Mouse (Mus musculus): ENCODE data around the gene Lrriq1.

The Lrriq1 gene

DNA sequence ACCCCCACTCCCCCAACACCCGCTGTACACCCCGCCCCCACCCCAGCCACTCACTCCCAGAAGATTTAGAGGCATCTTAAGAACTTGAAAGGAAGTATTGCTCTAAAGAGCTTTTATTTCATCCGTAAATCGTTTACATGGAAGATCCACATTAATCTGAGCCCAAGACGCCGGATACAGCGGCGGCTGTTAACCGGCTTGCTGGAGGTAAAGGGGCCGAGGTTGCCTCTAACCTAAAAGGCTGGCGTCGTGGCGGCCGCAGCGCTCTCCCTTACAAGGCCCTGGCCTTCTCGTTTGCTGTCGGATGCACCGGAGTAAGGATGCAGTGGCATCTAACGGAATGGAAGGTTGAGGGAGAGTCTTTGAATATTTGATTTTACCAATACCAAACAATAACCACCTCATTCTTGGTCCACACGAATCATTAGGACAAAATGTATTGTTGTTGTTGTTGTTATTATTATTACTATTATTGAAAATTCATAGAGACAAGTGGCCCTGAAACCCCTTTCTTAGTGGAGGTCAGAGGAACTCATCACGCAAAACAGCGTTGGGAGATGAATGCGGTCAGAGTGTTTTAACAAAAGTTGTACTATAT, 206.9 kb downstream of the Lrriq1 start:
- intact Hi-C loops (cut with DNase I) = no loop called here

DNA sequence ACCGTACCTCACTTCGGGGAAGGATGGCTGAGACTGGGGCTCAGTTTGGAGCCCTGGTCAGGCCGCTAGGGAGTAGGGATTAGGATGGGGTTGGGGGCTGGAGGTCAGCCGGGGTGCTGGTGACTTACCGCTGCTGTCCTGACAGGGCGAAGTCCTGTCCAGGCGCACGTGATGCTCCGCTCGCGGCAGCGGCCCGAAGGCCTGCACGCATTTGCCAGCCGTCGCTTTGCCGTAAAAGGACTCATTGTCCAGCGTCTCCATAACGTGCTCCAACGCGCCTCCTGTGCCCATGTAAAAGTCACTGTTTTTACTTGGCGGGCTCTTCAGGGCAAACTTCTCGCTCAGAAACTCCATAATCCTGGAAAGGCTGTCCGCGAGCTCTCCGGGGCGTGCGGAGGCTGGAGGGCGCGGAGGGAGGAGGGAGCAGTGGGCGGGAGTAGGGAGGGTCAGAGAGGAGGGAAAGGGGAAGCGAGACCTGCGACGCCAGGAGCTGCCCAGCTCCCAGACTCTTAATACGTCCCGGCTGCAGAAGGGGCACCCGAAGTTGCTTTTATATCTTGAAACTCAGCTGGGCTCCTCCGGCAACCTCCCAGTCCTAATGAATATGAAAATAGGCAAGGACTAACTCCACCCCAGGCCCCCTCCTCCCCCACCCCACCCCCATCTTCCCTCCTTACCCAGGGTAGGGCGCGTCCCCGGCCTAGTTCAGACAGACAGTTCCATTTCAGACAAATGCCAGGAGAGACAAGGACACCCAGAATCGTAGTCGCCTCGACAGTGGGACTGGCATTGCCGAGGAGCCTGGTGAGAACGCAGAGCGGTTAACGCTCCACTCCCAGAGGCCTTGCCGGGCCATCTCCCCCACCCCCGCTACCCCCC, 207.6 kb downstream of the Lrriq1 start:
- intact Hi-C loops (cut with DNase I) = no loop called here

DNA sequence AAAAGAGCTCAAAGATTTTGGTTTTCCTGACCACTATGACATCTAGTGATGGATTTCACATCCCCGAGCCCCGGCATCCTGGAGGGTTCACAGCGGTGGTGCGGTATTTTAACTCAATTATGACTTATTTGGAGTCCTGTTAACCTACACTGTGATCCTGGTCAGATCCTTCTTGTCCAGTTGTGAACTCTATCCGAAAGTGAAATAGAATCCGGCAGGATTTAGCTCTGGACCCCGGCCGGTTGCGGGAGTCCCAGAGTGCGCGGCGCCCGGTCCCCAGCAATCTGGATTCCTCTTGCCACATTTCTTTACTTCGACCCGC, 208.2 kb downstream of the Lrriq1 start:
- intact Hi-C loops (cut with DNase I) = no loop called here

DNA sequence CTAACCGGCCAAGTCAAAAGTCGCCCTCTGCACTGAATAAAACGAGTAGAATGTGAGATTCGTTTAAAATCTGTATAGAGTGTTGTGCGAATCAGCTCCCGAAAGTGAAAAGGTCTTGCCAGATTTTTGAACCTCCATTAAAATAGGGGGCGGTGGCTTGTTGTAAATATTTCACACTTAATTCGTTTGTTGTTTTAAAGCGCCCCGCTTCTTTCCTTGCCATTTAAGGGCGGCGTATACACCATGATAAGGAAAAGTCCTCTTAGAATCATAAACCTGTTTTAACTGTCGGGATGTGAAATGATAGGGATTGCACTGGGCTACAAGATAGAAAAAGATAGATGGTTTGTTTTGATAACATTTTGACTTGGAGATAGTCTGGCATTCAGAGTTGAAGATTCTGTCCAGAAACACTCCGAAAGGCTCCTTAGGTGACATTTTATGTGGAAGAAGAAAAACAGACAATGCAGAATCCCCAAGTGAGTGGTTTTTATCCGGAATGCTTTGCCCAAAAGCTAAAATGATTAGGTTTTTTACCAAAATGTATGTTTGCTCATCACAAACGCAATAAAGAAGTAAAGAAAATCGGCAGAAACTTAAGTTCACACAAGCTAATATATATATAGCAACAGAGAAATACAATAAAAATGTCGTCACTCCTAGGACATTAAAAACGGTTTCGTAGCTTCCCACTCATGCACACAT, 208.7 kb downstream of the Lrriq1 start:
- intact Hi-C loops (cut with DNase I) = no loop called here

DNA sequence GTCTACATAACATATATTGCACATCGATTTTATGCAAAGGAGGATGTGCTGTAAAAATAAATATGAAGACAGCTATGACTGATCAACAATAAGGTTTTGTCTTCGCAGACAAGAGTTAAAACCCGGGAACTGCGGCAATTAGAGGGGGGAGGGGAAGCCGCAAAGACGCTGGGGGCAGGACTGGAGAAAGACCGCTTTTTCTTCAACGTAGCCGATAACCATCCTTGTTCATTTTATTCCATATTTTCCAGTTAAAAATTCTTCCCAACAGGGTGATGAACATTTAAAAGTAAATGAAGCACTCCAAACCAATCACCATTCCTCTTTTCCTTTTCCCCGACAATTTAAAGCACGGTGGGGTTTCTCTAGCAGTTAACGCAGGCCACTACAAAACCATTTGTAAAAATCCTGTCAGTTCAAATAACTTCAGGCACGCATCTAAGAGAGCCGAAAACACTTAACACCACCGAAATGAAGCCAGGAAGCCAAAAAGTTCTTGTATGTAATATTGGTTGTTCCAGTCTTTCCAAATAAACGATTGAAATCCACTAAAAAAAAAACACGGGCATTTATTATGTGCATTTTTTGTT, 209.4 kb downstream of the Lrriq1 start:
- intact Hi-C loops (cut with DNase I) = no loop called here

DNA sequence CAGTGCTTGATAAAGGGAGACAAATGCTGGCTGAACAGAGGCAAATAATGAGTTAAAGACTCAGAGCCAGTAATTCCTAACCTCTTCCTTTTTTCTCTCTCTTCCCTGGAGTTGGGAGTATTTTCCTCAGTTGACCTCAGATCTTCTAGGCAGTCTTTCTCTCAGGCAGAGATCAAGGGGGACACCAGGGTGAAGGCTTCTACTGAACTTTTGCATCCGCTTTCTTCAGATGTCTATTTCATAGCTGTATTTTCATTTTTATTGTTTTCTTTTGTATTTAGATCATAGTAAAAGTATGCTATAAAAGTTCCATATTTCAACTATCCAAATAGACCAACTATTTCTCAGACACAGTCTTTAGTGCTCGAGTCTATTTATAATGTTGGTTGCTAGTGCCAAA, 233.6 kb downstream of the Lrriq1 start:
- intact Hi-C loops (cut with DNase I) = no loop called here

DNA sequence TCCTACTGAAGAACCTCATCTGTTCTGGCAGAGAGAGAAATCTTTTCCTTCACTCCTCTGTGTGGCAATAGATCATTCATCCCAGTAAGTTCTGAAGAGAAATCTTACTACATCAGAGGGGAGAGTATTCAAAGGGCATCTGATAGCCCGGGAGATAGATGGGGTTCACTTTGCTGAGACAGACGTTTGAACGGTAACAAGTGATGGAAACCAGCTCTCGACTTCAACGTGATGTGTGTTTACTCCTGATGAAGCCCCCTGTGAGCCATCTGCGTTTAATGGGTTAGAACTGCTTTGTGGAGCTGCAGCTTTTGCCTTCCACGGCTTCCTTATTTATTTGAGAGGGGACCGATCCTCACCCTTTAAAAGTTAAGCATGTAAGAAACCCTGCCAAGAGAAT, 235.2 kb downstream of the Lrriq1 start:
- intact Hi-C loops (cut with DNase I) = no loop called here

DNA sequence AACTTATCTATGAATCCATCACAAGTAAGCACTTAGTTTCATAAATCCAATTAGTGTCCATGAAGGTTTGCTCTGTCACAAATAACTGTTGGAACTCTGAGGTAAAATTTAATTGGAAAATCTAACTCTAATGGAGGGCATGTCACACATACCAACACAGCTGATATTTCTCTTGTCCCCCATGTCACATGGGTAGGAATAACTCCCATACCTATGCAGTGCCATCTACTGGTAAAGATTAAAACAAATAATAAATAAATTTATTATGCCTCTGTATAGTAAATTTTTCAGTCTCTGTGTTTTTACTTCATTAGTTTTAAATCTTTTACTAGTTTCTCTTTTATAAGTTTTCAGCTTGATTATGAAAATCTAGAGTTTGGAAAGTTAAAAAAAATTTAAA, 236.5 kb downstream of the Lrriq1 start:
- intact Hi-C loops (cut with DNase I) = no loop called here

Measured in adrenal gland (tissue).